Mouse (Mus musculus): ENCODE data around the gene Slamf9.

DNA sequence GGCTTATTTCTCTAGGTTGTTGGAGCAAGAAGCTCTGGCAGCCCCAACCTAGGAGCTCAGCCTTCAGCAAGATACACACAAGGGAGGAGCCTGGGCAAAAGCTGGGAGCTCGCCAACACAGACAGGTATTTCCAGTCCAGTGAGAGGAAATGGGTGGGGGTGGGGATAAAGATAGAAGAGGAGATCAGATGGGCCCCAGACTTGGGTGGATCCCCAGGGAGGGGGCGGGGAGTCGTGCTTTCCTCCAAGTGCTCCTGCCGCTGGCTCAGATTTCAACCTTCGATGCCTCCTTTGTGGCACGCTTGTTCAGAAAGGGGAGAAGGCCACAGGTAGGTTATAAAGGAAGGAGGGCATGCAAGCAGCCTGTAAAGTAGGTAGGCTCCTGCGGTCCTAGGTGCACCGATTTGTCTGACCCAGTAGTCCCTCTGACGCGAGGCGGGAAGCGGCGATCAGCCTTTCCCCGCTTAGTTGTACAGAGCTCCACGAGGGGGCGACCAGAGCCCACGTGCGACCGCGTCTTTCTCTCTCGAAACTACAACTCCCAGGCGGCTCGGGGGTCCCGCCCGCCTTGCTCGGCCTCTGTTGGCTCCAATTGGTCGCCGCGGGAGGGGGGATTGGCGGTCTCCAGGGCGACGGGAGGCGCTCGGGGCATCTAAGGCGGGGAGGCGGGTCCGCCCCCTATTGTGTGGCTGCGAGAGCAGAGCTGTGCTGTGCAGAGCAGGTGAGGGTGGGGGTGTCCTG is 6.6 kb downstream of the Slamf9 start, which contains the start of gene Igsf9:
- TF ChIP-seq CTCF (IDR thresholded peaks at IDR 0.05; ENCODE audit: control insufficient read depth, insufficient read depth, insufficient replicate concordance, low read depth, low read length): no peak
- TF ChIP-seq POLR2A (IDR thresholded peaks at IDR 0.05; ENCODE audit: control insufficient read depth, low read depth, low read length): no peak
